Mouse (Mus musculus) heart, embryonic 11.5 days (tissue): ENCODE data around the gene Syne4. TPM values are rescaled to one million over a fixed set of nuclear protein-coding genes. Genes with fewer than 3 reads are reported as not detected.
A peak's percentile ranks its signal among the peaks of the same experiment; 100 is the strongest.

Source experiments
- ATAC-seq: fragments of 200-750 bp; cut with Nextera tagmentation; replicated peaks from 2 replicates; pipeline ENCODE4 v1.8.0; 2017; ENCODE audit warnings: moderate library complexity; ENCODE audit not compliant: insufficient number of reproducible peaks, low FRiP score, low TSS enrichment
- H3K27ac ChIP-seq: fragments of 300-500 bp; sonication (generic); 2 replicates; pipeline ENCODE4 v1.5.1; 2014; ENCODE audit warnings: mild to moderate bottlenecking, low read depth, low read length
- H3K27me3 ChIP-seq: fragments of 300-500 bp; sonication (generic); 2 replicates; pipeline ENCODE4 v1.6.1; 2014; ENCODE audit warnings: mild to moderate bottlenecking, low read length, mixed read lengths; ENCODE audit not compliant: control insufficient read depth, insufficient read depth
- H3K36me3 ChIP-seq: fragments of 300-500 bp; sonication (generic); 2 replicates; pipeline ENCODE4 v1.6.1; 2014; ENCODE audit warnings: mild to moderate bottlenecking, low read length, moderate library complexity, mixed read lengths; ENCODE audit not compliant: control insufficient read depth, insufficient read depth
- H3K4me1 ChIP-seq: fragments of 300-500 bp; sonication (generic); 2 replicates; pipeline ENCODE4 v1.6.1; 2014; ENCODE audit warnings: low read length; ENCODE audit not compliant: control insufficient read depth, insufficient read depth
- H3K4me2 ChIP-seq: fragments of 300-500 bp; sonication (generic); 2 replicates; pipeline ENCODE4 v1.6.1; 2014; ENCODE audit warnings: mild to moderate bottlenecking, moderate library complexity
- H3K4me3 ChIP-seq: fragments of 300-500 bp; sonication (generic); 2 replicates; pipeline ENCODE4 v1.5.1; 2014; ENCODE audit warnings: low read depth, low read length
- H3K9ac ChIP-seq: fragments of 300-500 bp; sonication (generic); 2 replicates; pipeline ENCODE4 v1.6.1; 2014; ENCODE audit warnings: mild to moderate bottlenecking, low read depth, low read length, moderate library complexity
- H3K9me3 ChIP-seq: fragments of 300-500 bp; sonication (generic); replicated peaks from 2 replicates; pipeline ENCODE4 v1.6.1; 2016; ENCODE audit warnings: low read length; ENCODE audit not compliant: control insufficient read depth
- WGBS: fragments of 180-500 bp; shearing (Covaris S2); extraction: QIAGEN DNeasy Blood & Tissue Kit; methylation state at CpG from one replicate; pipeline ENCODE4 v1.1.7; 2014; ENCODE audit not compliant: insufficient replicate concordance; 5-methylcytosine and 5-hydroxymethylcytosine counted together
- polyA plus RNA-seq: library from polyadenylated mRNA; unstranded; fragments of >200 nt; fragmentation: Nextera tagmentation; extraction: Ambion mirVana; gene quantifications from 2 replicates; pipeline ENCODE4 v1.2.1, GENCODE M21; 2014

The Syne4 gene
- polyA plus RNA-seq, 1 experiment from 2014 or later, result 18.1 TPM

DNA sequence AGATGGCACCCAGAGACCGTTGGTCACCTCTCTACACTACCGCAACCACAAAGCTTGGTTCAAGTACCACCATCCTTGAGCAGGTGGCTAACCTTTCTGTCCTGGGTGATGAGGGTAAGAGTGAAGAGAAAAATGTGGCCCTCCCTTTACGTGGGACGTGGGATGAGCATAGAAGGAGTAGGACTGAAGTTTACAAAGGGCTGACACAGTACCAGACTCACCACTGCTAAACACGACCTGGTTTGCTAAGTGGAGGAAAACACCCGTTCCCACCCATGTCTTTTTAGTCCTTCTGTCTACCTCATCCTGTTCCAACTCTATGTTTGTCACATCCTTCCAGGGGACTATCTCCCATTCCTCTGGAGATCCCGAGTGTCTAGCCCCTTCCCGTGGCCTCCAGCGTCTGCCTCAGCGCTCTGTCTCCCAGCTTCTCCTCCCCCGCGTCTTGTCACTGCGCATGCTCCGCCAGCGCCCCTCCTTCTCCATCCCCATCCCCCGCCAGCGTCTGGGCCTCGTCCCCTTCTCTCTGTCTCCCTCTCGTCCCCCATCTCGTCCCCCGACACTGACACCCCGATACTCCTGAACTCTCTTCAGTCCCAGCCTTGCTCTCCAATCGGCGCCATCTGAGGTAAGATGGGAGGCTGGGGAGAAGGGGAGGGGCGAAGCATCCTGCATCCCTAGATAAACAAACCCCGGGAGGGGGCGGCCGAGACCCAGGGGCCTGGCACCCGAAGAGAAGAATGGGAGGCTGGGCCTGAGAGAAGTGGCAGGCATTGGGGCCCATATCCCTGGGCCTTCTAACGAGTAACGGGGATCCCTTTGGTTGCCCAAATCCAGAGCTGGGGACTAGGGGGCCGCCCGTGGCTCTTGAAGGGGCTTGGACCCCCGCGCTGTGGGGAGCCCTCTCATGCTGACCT lies 23.1 kb upstream of the Syne4 start, which contains the start of gene Clip3:
Clip3 (plus strand) TSS at position 514 of the 917 bp plus-strand sequence.
- peak; percentile 39; the same call in 1 of the 2 replicates for ATAC-seq
- Histone ChIP-seq H3K27ac (peak within 1 kb of the TSS; percentile 10; the same call in 1 of the 2 replicates), H3K36me3 (no peaks in the 10 kb centered on the region; the same call in 1 of the 2 replicates)

GRCm38 (mm10) chr7:30293795-30294194 lies 20.8 kb upstream of the Syne4 start:
- WGBS, result 65% methylated on average over 13 of the region's 13 CpGs
- Histone ChIP-seq H3K4me2 (no peak overlapping the region), H3K36me3 (peaks cover 3% of the 10 kb centered on the region; the same call in 1 of the 2 replicates), H3K9ac (no peak overlapping the region), H3K4me1 (peaks cover 6% of the 10 kb centered on the region), H3K27me3 (0 out of 2 replicates have a peak, but pooled peaks cover 3% of the 10 kb centered on the region), H3K4me3 (no peak overlapping the region), H3K27ac (no peak overlapping the region), H3K9me3 (no peaks in the 10 kb centered on the region)
- no peak for ATAC-seq

More for the DNA sequence above, 23.1 kb upstream of the Syne4 start, which contains the start of gene Clip3:
- H3K4me3 ChIP-seq, result peak within 1 kb of the TSS; percentile 63
- 9% methylated on average over 35 of the region's 35 CpGs for WGBS
- H3K9me3 ChIP-seq, result no peaks in the 10 kb centered on the region
- peak within 1 kb of the TSS; percentile 56 for H3K9ac ChIP-seq
- peaks cover 6% of the 10 kb centered on the region for H3K4me1 ChIP-seq
- peak within 1 kb of the TSS; percentile 69 for H3K4me2 ChIP-seq
- H3K27me3 ChIP-seq, result peaks cover 6% of the 10 kb centered on the region

DNA sequence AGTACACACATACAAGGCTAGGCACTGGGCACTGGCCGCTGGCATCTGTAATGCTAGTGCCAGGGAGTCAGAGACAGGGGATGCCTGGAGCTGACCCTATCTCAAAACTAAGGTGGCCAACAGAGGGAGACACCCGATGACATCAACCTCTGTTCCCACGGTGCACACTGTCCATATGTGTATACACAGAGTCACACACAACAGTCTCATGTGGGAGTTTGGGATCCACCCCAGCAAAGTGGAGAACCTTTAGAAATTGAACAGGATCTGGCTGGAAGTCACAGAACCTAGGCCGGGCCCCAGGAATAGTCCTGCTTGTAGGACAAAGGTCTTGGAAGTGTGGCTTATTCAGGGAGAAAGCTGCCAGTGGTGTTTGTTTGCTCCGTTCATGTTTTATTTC lies 20.3 kb upstream of the Syne4 start:
- Histone ChIP-seq H3K4me2 (no peak overlapping the region), H3K36me3 (peaks cover 3% of the 10 kb centered on the region; the same call in 1 of the 2 replicates), H3K9me3 (no peaks in the 10 kb centered on the region), H3K4me1 (peaks cover 6% of the 10 kb centered on the region), H3K9ac (no peak overlapping the region), H3K4me3 (no peak overlapping the region), H3K27me3 (0 out of 2 replicates have a peak, but pooled peaks cover 2% of the 10 kb centered on the region), H3K27ac (no peak overlapping the region)
- WGBS, result 76% methylated on average over 5 of the region's 5 CpGs
- ATAC-seq, result no peak

DNA sequence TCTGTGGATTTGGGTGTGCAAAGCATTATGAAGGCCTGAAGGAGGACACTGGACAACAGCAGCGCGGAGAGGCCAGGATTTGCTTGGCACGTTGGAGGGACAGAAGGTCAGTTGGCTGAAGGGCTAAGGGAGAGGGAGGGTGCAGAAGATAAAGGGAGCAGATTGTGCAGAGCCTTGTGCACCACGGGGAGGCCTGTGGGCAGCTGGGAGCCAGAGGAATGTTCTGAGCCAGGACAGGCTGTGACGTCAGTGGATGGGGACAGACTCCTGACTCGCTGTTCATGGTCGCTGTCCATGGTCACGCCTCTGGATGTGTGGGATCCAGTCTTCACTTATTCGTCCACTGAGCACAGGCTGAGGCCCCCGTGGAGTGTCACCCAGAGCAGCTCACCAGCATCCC lies 19.5 kb upstream of the Syne4 start:
- peaks cover 6% of the 10 kb centered on the region for H3K4me1 ChIP-seq
- no peak overlapping the region for H3K9ac ChIP-seq
- no peak overlapping the region for H3K27ac ChIP-seq
- ATAC-seq, result no peak; the same call in 1 of the 2 replicates
- peaks cover 3% of the 10 kb centered on the region; the same call in 1 of the 2 replicates for H3K36me3 ChIP-seq
- 37% methylated on average over 10 of the region's 10 CpGs for WGBS
- H3K4me2 ChIP-seq, result no peak overlapping the region
- no peaks in the 10 kb centered on the region for H3K27me3 ChIP-seq
- H3K4me3 ChIP-seq, result no peak overlapping the region
- no peaks in the 10 kb centered on the region for H3K9me3 ChIP-seq

GRCm38 (mm10) chr7:30296816-30297215 lies 17.8 kb upstream of the Syne4 start:
- 82% methylated on average over 15 of the region's 15 CpGs for WGBS
- H3K4me2 ChIP-seq, result no peak overlapping the region
- ATAC-seq, result no peak
- 0 out of 2 replicates have a peak, but pooled peaks cover 3% of the 10 kb centered on the region for H3K4me1 ChIP-seq
- H3K9me3 ChIP-seq, result no peaks in the 10 kb centered on the region
- no peak overlapping the region for H3K9ac ChIP-seq
- H3K27ac ChIP-seq, result no peak overlapping the region
- H3K27me3 ChIP-seq, result no peaks in the 10 kb centered on the region
- peaks cover 3% of the 10 kb centered on the region; the same call in 1 of the 2 replicates for H3K36me3 ChIP-seq
- H3K4me3 ChIP-seq, result no peak overlapping the region

DNA sequence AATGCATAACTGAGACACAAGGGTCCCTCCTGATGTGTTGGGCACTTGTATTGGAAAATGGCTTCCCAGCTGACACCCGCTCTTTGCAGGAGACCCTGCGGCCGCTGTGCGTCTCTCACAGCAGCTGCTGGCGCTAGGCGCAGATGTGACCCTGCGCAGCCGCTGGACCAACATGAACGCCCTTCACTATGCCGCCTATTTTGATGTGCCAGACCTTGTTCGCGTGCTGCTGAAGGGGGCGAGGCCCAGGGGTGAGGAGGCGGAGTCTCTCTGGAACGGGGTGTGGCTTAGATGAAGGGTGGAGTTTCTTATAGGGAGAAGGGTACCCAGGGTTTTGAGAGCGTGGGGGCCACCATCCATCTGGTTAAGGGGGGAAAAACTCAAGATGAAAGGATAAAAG lies 17.3 kb upstream of the Syne4 start:
- 75% methylated on average over 16 of the region's 16 CpGs for WGBS
- Histone ChIP-seq H3K9ac (no peak overlapping the region), H3K9me3 (no peaks in the 10 kb centered on the region), H3K4me3 (no peak overlapping the region), H3K27ac (no peak overlapping the region), H3K36me3 (peaks cover 3% of the 10 kb centered on the region; the same call in 1 of the 2 replicates), H3K4me2 (no peak overlapping the region), H3K4me1 (no peaks in the 10 kb centered on the region), H3K27me3 (no peaks in the 10 kb centered on the region)
- ATAC-seq, result no peak

- no peaks in the 10 kb centered on the region for H3K4me1 ChIP-seq
- no peak overlapping the region for H3K27ac ChIP-seq
- H3K9me3 ChIP-seq, result no peaks in the 10 kb centered on the region
- peaks cover 8% of the 10 kb centered on the region for H3K36me3 ChIP-seq
- no peak overlapping the region for H3K4me2 ChIP-seq
- no peak overlapping the region for H3K9ac ChIP-seq
- H3K27me3 ChIP-seq, result no peaks in the 10 kb centered on the region
- 42% methylated on average over 3 of the region's 3 CpGs for WGBS
- ATAC-seq, result no peak
- H3K4me3 ChIP-seq, result no peak overlapping the region
Measured at GRCm38 (mm10) chr7:30300914-30301313, 13.7 kb upstream of the Syne4 start.

GRCm38 (mm10) chr7:30306083-30306779 lies 8.4 kb upstream of the Syne4 start:
- no peaks in the 10 kb centered on the region for H3K27me3 ChIP-seq
- no peak overlapping the region for H3K27ac ChIP-seq
- H3K4me1 ChIP-seq, result peaks cover 8% of the 10 kb centered on the region
- peaks cover 8% of the 10 kb centered on the region for H3K36me3 ChIP-seq
- no peaks in the 10 kb centered on the region for H3K9me3 ChIP-seq
- ATAC-seq, result no peak
- H3K9ac ChIP-seq, result no peak overlapping the region
- no peak overlapping the region for H3K4me2 ChIP-seq
- H3K4me3 ChIP-seq, result no peak overlapping the region
- WGBS, result 88% methylated on average over 16 of the region's 16 CpGs
